Mouse (Mus musculus) left cerebral cortex, adult 8-10 months (tissue): Measurements from ENCODE around the gene Gprc5a. TPM values are rescaled to one million over a fixed set of nuclear protein-coding genes. Genes with fewer than 3 reads are reported as not detected.

ENCODE experiments used
- total RNA-seq, 4 experiments: library from RNA; stranded (reverse); gene quantifications; 2 replicates each; pipeline ENCODE4 v1.2.4; 2022

Gene Gprc5a
- total RNA-seq, 4 experiments from 2014 or later: 0.17 to 0.35 (median 0.21) TPM; not detected in 1

Other genes starting within 250 kb of the Gprc5a start
- 10 to 100 TPM; 39.0 to 45.3 (median 42.1) TPM for gene Crebl2, start 235.5 kb upstream of the Gprc5a start, total RNA-seq
- gene Gpr19, start 167.1 kb upstream of the Gprc5a start, total RNA-seq: 10 to 100 TPM; 22.9 to 26.3 (median 24.7) TPM
- 10 to 100 TPM; 36.6 to 39.0 (median 37.9) TPM for gene Cdkn1b, start 145.2 kb upstream of the Gprc5a start, total RNA-seq
- 1 to 10 TPM; 3.8 to 4.8 (median 3.9) TPM for gene Apold1, start 83.9 kb upstream of the Gprc5a start, total RNA-seq
- gene Ddx47, start 54.0 kb upstream of the Gprc5a start, total RNA-seq: 10 to 100 TPM; 54.2 to 60.6 (median 56.4) TPM
- under 1 TPM in 1 of 4 experiments, not detected in 3; 0.28 TPM for gene Gprc5d, start 52.6 kb downstream of the Gprc5a start, total RNA-seq
- 100 to 1,000 TPM; 149 to 164 (median 160) TPM for gene Fam234b, start 132.3 kb downstream of the Gprc5a start, total RNA-seq
- gene Hebp1, start 132.4 kb downstream of the Gprc5a start, total RNA-seq: 10 to 100 TPM; 48.6 to 60.9 (median 56.7) TPM
- not detected for gene Gsg1, start 188.7 kb downstream of the Gprc5a start, total RNA-seq
- gene Pbp2, start 244.8 kb downstream of the Gprc5a start, total RNA-seq: under 1 TPM in 1 of 4 experiments, not detected in 3; 0.48 TPM